Mouse (Mus musculus) gastrocnemius, adult 2 months (tissue): ENCODE results near the gene Nudt12. TPM values are rescaled to one million over a fixed set of nuclear protein-coding genes. Genes with fewer than 3 reads are reported as not detected.

Experiments used
- DNase-seq: peaks from one replicate; pipeline ENCODE4 v3.0.0; 2022
- H3K27ac ChIP-seq: fragments of 200-600 bp; 2 replicates; pipeline ENCODE4 v1.8.1; 2022; ENCODE audit warnings: mild to moderate bottlenecking
- H3K4me3 ChIP-seq: fragments of 200-600 bp; 2 replicates; pipeline ENCODE4 v1.8.1; 2022; ENCODE audit warnings: mild to moderate bottlenecking, moderate library complexity
- CTCF ChIP-seq: fragments of 200-600 bp; IDR thresholded peaks from 2 replicates; pipeline ENCODE4 v1.8.1; 2022; ENCODE audit warnings: antibody characterized with exemption, mild to moderate bottlenecking, moderate library complexity
- intact Hi-C: fragments of 180-260 bp; cut with DNase I; formaldehyde crosslinking; loops from one replicate; pipeline ENCODE4 v1.15.1; 2025
- total RNA-seq, 2 experiments: library from RNA; stranded (reverse); gene quantifications; 2 replicates each; pipeline ENCODE4 v1.2.3; 2021

Gene Nudt12
- total RNA-seq, 2 experiments from 2014 or later = 10.6 to 12.4 TPM

- intact Hi-C loops = no loop called here
- Histone ChIP-seq H3K27ac (no peak overlapping the region), H3K4me3 (no peak overlapping the region)
- DNase-seq = no peak
- no peak for TF ChIP-seq CTCF
Observed at GRCm38 (mm10) chr17:58957055-58957454, 56.1 kb downstream of the Nudt12 start.

Other genes starting within 250 kb of the Nudt12 start
- gene Pdzph1, start 22.0 kb downstream of the Nudt12 start, total RNA-seq = not detected